Mouse (Mus musculus) bone marrow, adult 2 months (tissue): ENCODE results near the gene 2010003K11Rik.

Source experiments
- CTCF ChIP-seq: fragments of 200-500 bp; IDR thresholded peaks from 2 replicates; pipeline ENCODE4 v1.5.1; 2011; ENCODE audit warnings: low read length, control low read depth; ENCODE audit not compliant: control insufficient read depth, insufficient read depth
- POLR2A ChIP-seq: fragments of 200-500 bp; IDR thresholded peaks from 2 replicates; pipeline ENCODE4 v1.6.1; 2011; ENCODE audit warnings: low read depth, mild to moderate bottlenecking, control low read depth, low read length, borderline replicate concordance; ENCODE audit not compliant: control insufficient read depth

GRCm38 (mm10) chr19:4485006-4485405 is 13.4 kb downstream of the 2010003K11Rik start:
- TF ChIP-seq POLR2A (no peak), CTCF (no peak)
